ENCODE assay signal across 15 mouse cellular contexts in the genomic region with DNA sequence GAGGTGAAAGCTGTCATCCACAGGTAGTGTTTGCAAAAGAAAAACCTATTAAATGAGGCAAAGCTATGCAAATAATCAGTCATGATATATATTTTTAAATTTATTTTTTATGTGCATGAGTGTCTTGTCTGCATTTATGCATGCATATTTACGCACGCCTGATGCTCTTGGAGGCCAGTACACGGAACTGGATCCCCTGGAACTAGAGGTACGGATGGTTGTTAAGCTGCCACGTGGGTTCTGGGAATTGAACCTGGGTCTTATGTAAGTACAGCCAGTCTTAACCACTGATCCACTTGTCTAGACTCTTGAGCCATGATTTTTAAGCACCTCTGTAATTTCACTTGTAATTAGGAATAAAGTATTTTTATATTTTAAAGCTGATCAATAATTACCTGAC. TPM values are rescaled to one million over a fixed set of nuclear protein-coding genes. Genes with fewer than 3 reads are reported as not detected.
"Had no signal": no experiment of that assay in that cellular context is flagged by ENCODE, and none has a peak within 500 bp of the region (broad histone marks: within the 10 kb centered on the region; RNA-seq: fewer than 3 reads in every experiment).

No protein-coding gene starts in this region.

- DNase-seq: forebrain, postnatal 0 days; gastrocnemius, postnatal 36 days; heart, adult 18-20 months; heart, postnatal 14 days; heart, postnatal 36 days; kidney, adult 11 months; kidney, adult 2 months; kidney, adult 9 months; kidney, postnatal 14 days; kidney, postnatal 36 days; layer of hippocampus, adult 9-11 months; layer of hippocampus, postnatal 36 days; left cerebral cortex, postnatal 4 days had no signal

RNA-seq across cellular contexts. Expression of a gene that starts 56.4 kb away (rescaled TPM):
- total RNA-seq: hematopoietic stem cell, adult 5-6 weeks; layer of hippocampus, postnatal 36 days; left cerebral cortex, adult 8-10 months had no signal
